Mouse (Mus musculus): ENCODE results near the gene Ubl4a.

GRCm38 (mm10) chrX:74359171-74359570 lies 13.8 kb downstream of the Ubl4a start:
- TF ChIP-seq EP300 (IDR thresholded peaks at IDR 0.05; ENCODE audit: low read depth): no peak
- no peak for TF ChIP-seq CTCF (IDR thresholded peaks at IDR 0.05; ENCODE audit: low read depth)
